Mouse (Mus musculus) CH12.LX (cell line): ENCODE measurements around the gene Itga6. TPM values are rescaled to one million over a fixed set of nuclear protein-coding genes. Genes with fewer than 3 reads are reported as not detected.
A peak's percentile ranks its signal among the peaks of the same experiment; 100 is the strongest.

ENCODE experiments used
- DNase-seq: peaks from one replicate; pipeline ENCODE4 v3.0.0-alpha.2; 2013; ENCODE audit errors: extremely low read depth
- H3K27ac ChIP-seq: 2 replicates; pipeline ENCODE4 v1.5.1; 2012; ENCODE audit warnings: low read depth, mild to moderate bottlenecking, control low read depth, moderate library complexity; ENCODE audit not compliant: insufficient read depth
- H3K27me3 ChIP-seq: replicated peaks from 2 replicates; pipeline ENCODE3; 2012; ENCODE audit warnings: inconsistent platforms
- H3K36me3 ChIP-seq, 2 experiments: replicated peaks in 1 of 2; 2 replicates each; pipeline versions ENCODE3 to v1.6.1; 2012; ENCODE audit warnings: inconsistent platforms in 1 of 2, low read length in 1 of 2, mild to moderate bottlenecking in 1 of 2, mixed read lengths in 1 of 2, moderate library complexity in 1 of 2; ENCODE audit not compliant: control insufficient read depth in 1 of 2, insufficient read depth in 1 of 2
- H3K4me1 ChIP-seq, 2 experiments: 2 replicates each; pipeline ENCODE4 v1.6.1; 2012; ENCODE audit warnings: inconsistent platforms in 1 of 2, moderate library complexity in 1 of 2; ENCODE audit not compliant: insufficient read depth in 2 of 2, control insufficient read depth in 1 of 2
- H3K4me2 ChIP-seq: 2 replicates; pipeline ENCODE4 v1.6.1; 2012; ENCODE audit warnings: low read depth, mild to moderate bottlenecking, control low read depth; ENCODE audit not compliant: poor library complexity, insufficient read depth, severe bottlenecking
- H3K4me3 ChIP-seq, 3 experiments: fragments of 150-350 bp in 1 of 3; sonication (generic) in 1 of 3; replicated peaks in 1 of 3; 2 replicates each; pipeline versions ENCODE3 to v1.5.1; 2011 to 2012; ENCODE audit warnings: low read depth in 2 of 3, low read length in 2 of 3, mild to moderate bottlenecking in 2 of 3, moderate library complexity in 2 of 3, control low read depth in 1 of 3, improper control_type of control experiment in 1 of 3, inconsistent platforms in 1 of 3, mixed read lengths in 1 of 3; ENCODE audit not compliant: poor library complexity in 1 of 3
- H3K79me2 ChIP-seq: replicated peaks from 2 replicates; pipeline ENCODE4 v1.6.1; 2012; ENCODE audit warnings: mild to moderate bottlenecking, moderate library complexity; ENCODE audit not compliant: control insufficient read depth, poor library complexity, insufficient read depth, severe bottlenecking; ENCODE audit errors: extremely low read depth
- H3K9ac ChIP-seq: 2 replicates; pipeline ENCODE4 v1.6.1; 2012; ENCODE audit warnings: low read depth, mild to moderate bottlenecking, control low read depth, moderate library complexity; ENCODE audit not compliant: insufficient read depth
- H3K9me3 ChIP-seq: replicated peaks from 2 replicates; pipeline ENCODE3; 2012; ENCODE audit warnings: low read length, inconsistent platforms, mixed read lengths
- BHLHE40 ChIP-seq: IDR thresholded peaks from 2 replicates; pipeline ENCODE4 v1.6.1; 2011; ENCODE audit warnings: mild to moderate bottlenecking, low read depth, low read length, improper control_type of control experiment
- CHD1 ChIP-seq: IDR thresholded peaks from 2 replicates; pipeline ENCODE4 v1.6.1; 2012; ENCODE audit warnings: low read depth, low read length, improper control_type of control experiment, inconsistent platforms
- ELF1 ChIP-seq: IDR thresholded peaks from 2 replicates; pipeline ENCODE4 v1.6.1; 2014; ENCODE audit warnings: low read depth, mild to moderate bottlenecking, inconsistent platforms, low read length, improper control_type of control experiment
- EP300 ChIP-seq: IDR thresholded peaks from 2 replicates; pipeline ENCODE4 v1.6.1; 2011; ENCODE audit warnings: low read length, improper control_type of control experiment
- GABPA ChIP-seq: IDR thresholded peaks from 2 replicates; pipeline ENCODE4 v1.6.1; 2012; ENCODE audit warnings: low read depth, low read length, improper control_type of control experiment, inconsistent platforms; ENCODE audit not compliant: insufficient replicate concordance
- HCFC1 ChIP-seq: IDR thresholded peaks from 2 replicates; pipeline ENCODE4 v1.6.1; 2012; ENCODE audit warnings: low read depth, mild to moderate bottlenecking, inconsistent platforms, low read length, improper control_type of control experiment
- JUN ChIP-seq: IDR thresholded peaks from 2 replicates; pipeline ENCODE4 v1.6.1; 2011; ENCODE audit warnings: low read depth, mild to moderate bottlenecking, low read length, improper control_type of control experiment, moderate library complexity; ENCODE audit not compliant: insufficient read depth
- MEF2A ChIP-seq: IDR thresholded peaks from 2 replicates; pipeline ENCODE4 v1.6.1; 2014; ENCODE audit warnings: low read depth, mild to moderate bottlenecking, inconsistent platforms, low read length, improper control_type of control experiment, borderline replicate concordance
- MYC ChIP-seq: IDR thresholded peaks from 2 replicates; pipeline ENCODE4 v1.6.1; 2011; ENCODE audit warnings: low read depth, mild to moderate bottlenecking, improper control_type of control experiment, low read length
- NELFE ChIP-seq: IDR thresholded peaks from 2 replicates; pipeline ENCODE4 v1.6.1; 2011; ENCODE audit warnings: low read depth, low read length, improper control_type of control experiment
- PAX5 ChIP-seq: IDR thresholded peaks from 2 replicates; pipeline ENCODE4 v1.6.1; 2012; ENCODE audit warnings: low read length, inconsistent platforms, mixed read lengths
- POLR2AphosphoS2 ChIP-seq: IDR thresholded peaks from 2 replicates; pipeline ENCODE4 v1.6.1; 2011; ENCODE audit warnings: low read depth, low read length, improper control_type of control experiment
- SIN3A ChIP-seq: IDR thresholded peaks from 2 replicates; pipeline ENCODE4 v1.6.1; 2012; ENCODE audit warnings: low read length, improper control_type of control experiment, inconsistent platforms
- SMC3 ChIP-seq: IDR thresholded peaks from 2 replicates; pipeline ENCODE4 v1.6.1; 2011; ENCODE audit warnings: low read depth, low read length, improper control_type of control experiment
- TCF12 ChIP-seq: IDR thresholded peaks from 2 replicates; pipeline ENCODE4 v1.6.1; 2014; ENCODE audit warnings: low read depth, mild to moderate bottlenecking, inconsistent platforms, low read length, improper control_type of control experiment
- UBTF ChIP-seq: IDR thresholded peaks from 2 replicates; pipeline ENCODE4 v1.6.1; 2012; ENCODE audit warnings: low read depth, mild to moderate bottlenecking, inconsistent platforms, low read length, improper control_type of control experiment, moderate library complexity
- ZKSCAN1 ChIP-seq: IDR thresholded peaks from 2 replicates; pipeline ENCODE4 v1.6.1; 2012; ENCODE audit warnings: low read depth, inconsistent platforms, low read length, improper control_type of control experiment, borderline replicate concordance
- dilution Hi-C: fragments of 300-500 bp; cut with MboI; formaldehyde crosslinking; loops from 2 replicates; pipeline ENCODE4 v1.14.3; 2020; ENCODE audit warnings: low sequenced_read_pairs; ENCODE audit not compliant: extremely low pct_unique_long_range_greater_than_20kb, extremely low pct_ligation_motif_present
- in situ Hi-C: fragments of 300-500 bp; cut with MboI; formaldehyde crosslinking; loops from 3 replicates; pipeline ENCODE4 v1.14.3; 2019; ENCODE audit warnings: low sequenced_read_pairs, low pct_ligation_motif_present, low pct_unique_long_range_greater_than_20kb, mixed read lengths
- polyA plus RNA-seq: library from polyadenylated mRNA; unstranded; fragments of >175 nt; gene quantifications from 2 replicates; pipeline ENCODE4 v1.2.1, GENCODE M21; 2012; ENCODE audit warnings: low read depth; ENCODE audit not compliant: insufficient read length
- total RNA-seq, 2 experiments: library from RNA; depleted of rRNA; stranded (reverse); fragments of 300-350 nt in 1 of 2; fragments of >200 nt in 1 of 2; gene quantifications; 2 replicates each; pipeline ENCODE4 v1.2.3; 2012 to 2014

Gene Itga6
- total and polyA plus RNA-seq, 3 experiments = 6.1 to 13.9 (median 10.9) TPM

DNA sequence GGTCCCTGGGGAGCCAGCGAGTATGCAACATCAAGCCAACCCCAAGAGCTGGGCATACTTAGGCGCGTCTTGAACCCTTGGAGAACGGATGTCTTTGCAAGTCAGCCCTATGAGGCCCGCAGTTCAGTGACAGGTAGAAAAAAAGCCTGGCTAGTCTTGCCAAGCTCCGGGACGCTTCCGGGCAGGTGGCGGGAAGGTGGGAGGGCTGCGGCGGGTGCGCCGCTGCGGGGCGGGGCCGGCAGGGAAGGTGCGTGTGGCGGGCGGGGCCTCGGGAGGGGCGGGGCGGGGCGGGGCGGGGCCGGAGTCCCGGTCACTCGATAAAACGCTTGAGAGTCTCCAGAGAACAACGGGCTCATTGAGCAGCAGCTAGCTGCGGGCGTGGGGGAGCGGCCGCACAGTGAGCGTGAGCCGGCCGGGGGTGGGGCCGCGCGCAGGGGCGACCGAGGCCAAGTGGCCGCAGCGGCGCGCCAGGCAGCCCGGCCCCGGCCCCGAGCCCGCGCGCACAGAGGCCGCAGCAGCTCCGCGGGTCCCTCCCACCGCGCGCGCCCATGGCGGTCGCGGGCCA lies 41.3 kb downstream of the Itga6 start (continued):
- TF ChIP-seq EP300 (no peak), SMC3 (no peak), HCFC1 (no peak), MEF2A (no peak), ELF1 (peak; percentile 72), ZKSCAN1 (no peak), MYC (no peak), PAX5 (no peak), JUN (no peak), POLR2AphosphoS2 (no peak), GABPA (no peak)

DNA sequence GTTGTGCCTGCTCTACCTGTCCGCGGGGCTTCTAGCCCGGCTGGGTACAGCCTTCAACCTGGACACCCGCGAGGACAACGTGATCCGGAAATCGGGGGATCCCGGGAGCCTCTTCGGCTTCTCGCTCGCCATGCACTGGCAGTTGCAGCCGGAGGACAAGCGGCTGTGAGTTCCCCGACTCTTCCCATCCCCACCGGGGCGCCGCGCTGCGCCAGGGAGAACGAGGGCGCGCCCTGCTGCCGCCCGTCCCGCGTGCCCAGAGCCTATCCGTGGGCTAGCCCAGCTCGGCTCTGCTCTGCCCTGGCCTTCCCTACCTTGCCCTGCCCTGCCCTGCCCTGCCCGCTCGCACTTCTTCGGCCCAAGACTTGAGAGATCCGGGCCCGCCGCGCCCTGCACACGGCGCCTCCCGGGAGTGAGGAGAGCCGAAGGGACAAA lies 41.8 kb downstream of the Itga6 start:
- peak; percentile 27 for DNase-seq
- peak overlapping the region; percentile 53 for H3K4me2 ChIP-seq
- H3K4me3 ChIP-seq = peak overlapping the region; percentile 58 to 75 (median 74)
- in situ Hi-C loops = no loop called here
- no peak overlapping the region for H3K27ac ChIP-seq
- peaks cover under 1% of the 10 kb centered on the region for H3K9me3 ChIP-seq
- peak; percentile 24; the same call in 1 of the 2 replicates for TF ChIP-seq SIN3A
- peak; percentile 6; the same call in 1 of the 2 replicates for TF ChIP-seq TCF12
- TF ChIP-seq NELFE = no peak
- TF ChIP-seq MEF2A = no peak
- 0 out of 2 replicates have a peak, but pooled peaks have one; percentile 25 for TF ChIP-seq UBTF
- no peak for TF ChIP-seq BHLHE40
- no peak for TF ChIP-seq CHD1
- H3K36me3 ChIP-seq = no peaks in the 10 kb centered on the region
- peaks cover 4 to 23% of the 10 kb centered on the region in 2 experiments; a peak in 3 of 4 replicates for H3K4me1 ChIP-seq
- dilution Hi-C loops = no loop called here
- peaks cover 4% of the 10 kb centered on the region for H3K27me3 ChIP-seq
- H3K9ac ChIP-seq = peak overlapping the region; percentile 34; the same call in 1 of the 2 replicates
- no peaks in the 10 kb centered on the region for H3K79me2 ChIP-seq
